Mouse (Mus musculus) left cerebral cortex, adult 11 months (tissue): Measurements from ENCODE around the gene Ankrd54.
A peak's percentile ranks its signal among the peaks of the same experiment; 100 is the strongest.

Experiments
- DNase-seq: peaks from one replicate; pipeline ENCODE4 v3.0.0; 2022; ENCODE audit warnings: low spot score

The Ankrd54 gene

GRCm38 (mm10) chr15:79075658-79076365 is 13.1 kb upstream of the Ankrd54 start:
- DNase-seq: no peak

- DNase-seq: peak; percentile 68
Measured at GRCm38 (mm10) chr15:79074913-79075532, 12.3 kb upstream of the Ankrd54 start, which contains the start of gene Eif3l. TSS of gene Eif3l (plus strand) at chr15:79075179.

GRCm38 (mm10) chr15:79074446-79074845 is 11.8 kb upstream of the Ankrd54 start:
- no peak for DNase-seq

- DNase-seq: no peak
Measured at GRCm38 (mm10) chr15:79073752-79074151, 11.1 kb upstream of the Ankrd54 start.

- DNase-seq: no peak
Measured at GRCm38 (mm10) chr15:79071117-79072039, 8.7 kb upstream of the Ankrd54 start.

- no peak for DNase-seq
Measured at GRCm38 (mm10) chr15:79068416-79068815, 5.7 kb upstream of the Ankrd54 start.

- DNase-seq: no peak
Measured at GRCm38 (mm10) chr15:79067631-79068030, 4.9 kb upstream of the Ankrd54 start.

- DNase-seq: no peak
Measured at GRCm38 (mm10) chr15:79066276-79066675, 3.6 kb upstream of the Ankrd54 start.

GRCm38 (mm10) chr15:79065086-79065770 is 2.5 kb upstream of the Ankrd54 start:
- no peak for DNase-seq

- DNase-seq: no peak
Measured at GRCm38 (mm10) chr15:79063160-79063740, 557 bp upstream of the Ankrd54 start.

- DNase-seq: no peak
Measured at GRCm38 (mm10) chr15:79060887-79061565, 1.7 kb downstream of the Ankrd54 start.

GRCm38 (mm10) chr15:79057850-79058249 is 4.8 kb downstream of the Ankrd54 start:
- DNase-seq: no peak

- no peak for DNase-seq
Measured at GRCm38 (mm10) chr15:79056601-79057000, 6.1 kb downstream of the Ankrd54 start.

GRCm38 (mm10) chr15:79052366-79052765 is 10.3 kb downstream of the Ankrd54 start:
- no peak for DNase-seq

- no peak for DNase-seq
Measured at GRCm38 (mm10) chr15:79051461-79052360, 11.0 kb downstream of the Ankrd54 start.

- DNase-seq: no peak
Measured at GRCm38 (mm10) chr15:79050964-79051363, 11.7 kb downstream of the Ankrd54 start.

GRCm38 (mm10) chr15:79050160-79050845 is 12.4 kb downstream of the Ankrd54 start:
- DNase-seq: no peak

GRCm38 (mm10) chr15:79048186-79048585 is 14.5 kb downstream of the Ankrd54 start:
- DNase-seq: no peak

GRCm38 (mm10) chr15:79044837-79045236 is 17.9 kb downstream of the Ankrd54 start:
- DNase-seq: no peak
